9 mouse cellular contexts compared by ENCODE assay signal in genomic region chr17:87473441-87473735, GRCm38 (mm10). TPM values are rescaled to one million over a fixed set of nuclear protein-coding genes. Genes with fewer than 3 reads are reported as not detected.
DNase-seq lines count a peak whose midpoint lies in the region; ATAC-seq lines count a peak whose summit lies in the region.
"Had no signal": no experiment of that assay in that cellular context is flagged by ENCODE, and none has a peak within 500 bp of the region (broad histone marks: within the 10 kb centered on the region; RNA-seq: fewer than 3 reads in every experiment).

No protein-coding gene starts in this region.

- H3K27me3 ChIP-seq in forebrain, embryonic 10.5 days (ENCODE audit: poor library complexity, severe bottlenecking), result peaks cover 44% of the 10 kb centered on the region
- H3K27me3 ChIP-seq in intestine, embryonic 14.5 days (replicated peaks; ENCODE audit: control insufficient read depth, insufficient read depth, low read length), result no peaks in the 10 kb centered on the region
- no peaks in the 10 kb centered on the region for H3K27me3 ChIP-seq in neural tube, embryonic 12.5 days (replicated peaks)

- H3K4me3 ChIP-seq in forebrain, embryonic 10.5 days, result peak overlapping the region; percentile 55
- H3K4me3 ChIP-seq in intestine, embryonic 14.5 days (ENCODE audit: low read depth, low read length), result peak overlapping the region; percentile 28
- H3K4me3 ChIP-seq in neural tube, embryonic 12.5 days, result peak overlapping the region; percentile 26

- no peaks in the 10 kb centered on the region for H3K36me3 ChIP-seq in forebrain, embryonic 10.5 days (replicated peaks)
- H3K36me3 ChIP-seq in intestine, embryonic 14.5 days (ENCODE audit: control insufficient read depth, insufficient read depth, low read length), result no peaks in the 10 kb centered on the region
- no peaks in the 10 kb centered on the region for H3K36me3 ChIP-seq in neural tube, embryonic 12.5 days

- peak overlapping the region; percentile 49; the same call in 1 of the 2 replicates for H3K27ac ChIP-seq in forebrain, embryonic 10.5 days
- H3K27ac ChIP-seq in intestine, embryonic 14.5 days (ENCODE audit: low read depth), result no peak overlapping the region
- no peak overlapping the region for H3K27ac ChIP-seq in neural tube, embryonic 12.5 days

- ATAC-seq in intestine, embryonic 14.5 days (replicated peaks; ENCODE audit: low FRiP score, low TSS enrichment, low read depth), result no peak
- peak; percentile 5; the same call in 1 of the 2 replicates for ATAC-seq in neural tube, embryonic 12.5 days (ENCODE audit: low FRiP score, low read depth)

- intact Hi-C loops in left cerebral cortex, postnatal 36 days (cut with DNase I), result no loop called here

- H3K4me2 ChIP-seq in intestine, embryonic 14.5 days (ENCODE audit: low read length), result peak overlapping the region; percentile 78
- H3K4me2 ChIP-seq in neural tube, embryonic 12.5 days (replicated peaks), result peak overlapping the region; percentile 70

- no peaks in the 10 kb centered on the region for H3K9me3 ChIP-seq in forebrain, embryonic 10.5 days
- H3K9me3 ChIP-seq in intestine, embryonic 14.5 days (ENCODE audit: control insufficient read depth, low read length), result no peaks in the 10 kb centered on the region
- H3K9me3 ChIP-seq in neural tube, embryonic 12.5 days, result no peaks in the 10 kb centered on the region

- WGBS in forebrain, embryonic 10.5 days, result 7% methylated on average over 9 of the region's 9 CpGs
- 11% methylated on average over 9 of the region's 9 CpGs for WGBS in intestine, embryonic 14.5 days
- 7% methylated on average over 9 of the region's 9 CpGs for WGBS in neural tube, embryonic 12.5 days

- H3K9ac ChIP-seq in intestine, embryonic 14.5 days (ENCODE audit: low read length), result 0 out of 2 replicates have a peak overlapping the region, but pooled peaks have one; percentile 32
- H3K9ac ChIP-seq in neural tube, embryonic 12.5 days, result peak overlapping the region; percentile 40; the same call in 1 of the 2 replicates

- H3K4me1 ChIP-seq in forebrain, embryonic 10.5 days, result peaks cover 26% of the 10 kb centered on the region
- H3K4me1 ChIP-seq in intestine, embryonic 14.5 days (replicated peaks; ENCODE audit: control insufficient read depth, insufficient read depth, low read length), result peaks cover 19% of the 10 kb centered on the region
- peaks cover 24% of the 10 kb centered on the region for H3K4me1 ChIP-seq in neural tube, embryonic 12.5 days

- DNase-seq in left cerebral cortex, postnatal 36 days (ENCODE audit: low spot score in 2 of 2), result peak; percentile 55 to 72
- DNase-seq in left cerebral cortex, adult 11 months (ENCODE audit: low spot score), result no peak
- no peak for DNase-seq in forebrain, embryonic 10.5 days (ENCODE audit: extremely low spot score, low spot score)
- DNase-seq in intestine, embryonic 14.5 days (ENCODE audit: low spot score), result peak; percentile 63
- DNase-seq in gastrocnemius, postnatal 25 days, result no peak
- DNase-seq in cerebellum, postnatal 4 days (ENCODE audit: low spot score in 2 of 2), result no peak
- DNase-seq in right cerebral cortex, postnatal 4 days, result no peak

RNA-seq across cellular contexts. Expression of gene Calm2, which starts 26.7 kb away (rescaled TPM):
- total RNA-seq in left cerebral cortex, postnatal 36 days (2021), result 1,000 to 10,000 TPM; 2,128 to 2,274 TPM
- polyA plus RNA-seq in forebrain, embryonic 10.5 days (2016; fragmentation: Nextera tagmentation; extraction: Ambion mirVana), result 1,161 and 1,233 TPM in 2 replicates
- polyA plus RNA-seq in intestine, embryonic 14.5 days (2014; fragmentation: Nextera tagmentation; extraction: Ambion mirVana), result 1,068 and 1,168 TPM in 2 replicates
- polyA plus RNA-seq in neural tube, embryonic 12.5 days (2016; fragmentation: Nextera tagmentation; extraction: Ambion mirVana), result 1,679 and 1,888 TPM in 2 replicates
- 100 to 1,000 TPM; 161 to 162 TPM for total RNA-seq in gastrocnemius, postnatal 25 days (2021)

RNA-seq across cellular contexts. Expression of gene Stpg4, which starts 45.8 kb away (rescaled TPM):
- not detected for total RNA-seq in left cerebral cortex, postnatal 36 days (2021)
- polyA plus RNA-seq in forebrain, embryonic 10.5 days (2016; fragmentation: Nextera tagmentation; extraction: Ambion mirVana), result not detected in 2 replicates
- not detected in 2 replicates for polyA plus RNA-seq in intestine, embryonic 14.5 days (2014; fragmentation: Nextera tagmentation; extraction: Ambion mirVana)
- polyA plus RNA-seq in neural tube, embryonic 12.5 days (2016; fragmentation: Nextera tagmentation; extraction: Ambion mirVana), result not detected in 2 replicates
- total RNA-seq in gastrocnemius, postnatal 25 days (2021), result not detected
- total RNA-seq: heart, postnatal 14 days had no signal

Comparison
In these comparisons a context has a peak if more than half of its experiments do, and no peak if none do; other contexts are left out.
1. DNase-seq: peak in left cerebral cortex, postnatal 36 days (2 of 2) and intestine, embryonic 14.5 days (single experiment); none in left cerebral cortex, adult 11 months (single experiment), forebrain, embryonic 10.5 days (single experiment), gastrocnemius, postnatal 25 days (single experiment), cerebellum, postnatal 4 days (0 of 2) and right cerebral cortex, postnatal 4 days (single experiment).
2. Peak in every context shown above with its lines, with median percentiles within 50 percentile points of each other: H3K4me3 ChIP-seq.